Mouse (Mus musculus): ENCODE data around the gene Cd86.

Cd86 gene

GRCm38 (mm10) chr16:36655910-36656309 is 10.0 kb downstream of the Cd86 start:
- no peak for DNase-seq (ENCODE audit: low read depth, low spot score)

- DNase-seq (ENCODE audit: low read depth, low spot score): no peak
These were observed 10.7 kb downstream of the Cd86 start for GRCm38 (mm10) chr16:36655199-36655598.

- no peak for DNase-seq (ENCODE audit: low read depth, low spot score)
These were observed 14.6 kb downstream of the Cd86 start for GRCm38 (mm10) chr16:36651174-36651766.

- DNase-seq (ENCODE audit: low read depth, low spot score): no peak
These were observed 15.4 kb downstream of the Cd86 start for GRCm38 (mm10) chr16:36650511-36650910.

- no peak for DNase-seq (ENCODE audit: low read depth, low spot score)
These were observed 16.6 kb downstream of the Cd86 start for GRCm38 (mm10) chr16:36649304-36649703.

GRCm38 (mm10) chr16:36645124-36645523 is 20.8 kb downstream of the Cd86 start:
- DNase-seq (ENCODE audit: low read depth, low spot score): no peak

GRCm38 (mm10) chr16:36642696-36643046 is 23.2 kb downstream of the Cd86 start:
- DNase-seq (ENCODE audit: low read depth, low spot score): no peak

- DNase-seq (ENCODE audit: low read depth, low spot score): no peak
These were observed 23.8 kb downstream of the Cd86 start for GRCm38 (mm10) chr16:36641830-36642695.

GRCm38 (mm10) chr16:36640993-36641392 is 24.9 kb downstream of the Cd86 start:
- DNase-seq (ENCODE audit: low read depth, low spot score): no peak

- no peak for DNase-seq (ENCODE audit: low read depth, low spot score)
These were observed 25.9 kb downstream of the Cd86 start for GRCm38 (mm10) chr16:36639812-36640504.

- no peak for DNase-seq (ENCODE audit: low read depth, low spot score)
These were observed 29.1 kb downstream of the Cd86 start for GRCm38 (mm10) chr16:36636800-36637199.

GRCm38 (mm10) chr16:36634971-36635710 is 30.7 kb downstream of the Cd86 start:
- no peak for DNase-seq (ENCODE audit: low read depth, low spot score)

- DNase-seq (ENCODE audit: low read depth, low spot score): no peak
These were observed 31.5 kb downstream of the Cd86 start for GRCm38 (mm10) chr16:36634421-36634820.

- DNase-seq (ENCODE audit: low read depth, low spot score): no peak
These were observed 33.7 kb downstream of the Cd86 start for GRCm38 (mm10) chr16:36632229-36632628.

- no peak for DNase-seq (ENCODE audit: low read depth, low spot score)
These were observed 34.3 kb downstream of the Cd86 start for GRCm38 (mm10) chr16:36631607-36632006.

- no peak for DNase-seq (ENCODE audit: low read depth, low spot score)
These were observed 38.1 kb downstream of the Cd86 start for GRCm38 (mm10) chr16:36627740-36628139.

GRCm38 (mm10) chr16:36626567-36627197 is 39.2 kb downstream of the Cd86 start:
- no peak for DNase-seq (ENCODE audit: low read depth, low spot score)

GRCm38 (mm10) chr16:36625909-36626308 is 40.0 kb downstream of the Cd86 start:
- no peak for DNase-seq (ENCODE audit: low read depth, low spot score)

- peak; percentile 43 for DNase-seq (ENCODE audit: low read depth, low spot score)
These were observed 43.6 kb downstream of the Cd86 start for GRCm38 (mm10) chr16:36622320-36622719.

GRCm38 (mm10) chr16:36621108-36621507 is 44.8 kb downstream of the Cd86 start:
- DNase-seq (ENCODE audit: low read depth, low spot score): no peak

- no peak for DNase-seq (ENCODE audit: low read depth, low spot score)
These were observed 52.2 kb downstream of the Cd86 start for GRCm38 (mm10) chr16:36613701-36614100.
